29 mouse cellular contexts compared by ENCODE assay signal in the genomic region with DNA sequence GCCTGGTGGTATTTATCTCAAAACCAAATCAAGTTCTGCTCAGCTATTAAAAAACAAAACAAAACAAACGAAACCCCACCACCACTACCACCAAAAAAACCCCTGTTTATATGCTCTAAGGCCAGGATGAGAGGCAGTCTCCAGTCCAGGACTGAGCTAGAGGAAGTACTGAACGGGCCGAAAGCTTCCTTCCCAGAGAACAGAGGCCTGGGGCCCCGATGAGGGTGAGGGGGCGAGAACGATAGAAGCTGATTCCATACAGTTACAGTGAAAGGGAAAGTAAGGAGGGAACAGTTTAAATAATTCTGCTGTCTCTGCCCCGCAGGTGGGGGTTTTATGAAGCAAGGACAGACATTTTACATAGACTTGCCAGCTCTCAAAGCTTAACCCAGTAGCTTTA. TPM values are rescaled to one million over a fixed set of nuclear protein-coding genes. Genes with fewer than 3 reads are reported as not detected.
"Had no signal": no experiment of that assay in that cellular context is flagged by ENCODE, and none has a peak within 500 bp of the region (broad histone marks: within the 10 kb centered on the region; RNA-seq: fewer than 3 reads in every experiment).

No protein-coding gene starts in this region.

- H3K9me3 ChIP-seq: forebrain, embryonic 15.5 days; hindbrain, embryonic 10.5 days; hindbrain, embryonic 12.5 days; limb, embryonic 13.5 days; liver, embryonic 13.5 days had no signal

- ATAC-seq: forebrain, embryonic 15.5 days; forebrain, postnatal 0 days; hindbrain, embryonic 16.5 days; inflammation-experienced regulatory T-cells, adult 6 months; intestine, postnatal 0 days had no signal

- H3K27me3 ChIP-seq: forebrain, embryonic 15.5 days; heart, embryonic 12.5 days; hindbrain, embryonic 12.5 days; limb, embryonic 13.5 days; liver, embryonic 13.5 days had no signal

- H3K36me3 ChIP-seq: forebrain, embryonic 15.5 days; heart, embryonic 12.5 days; hindbrain, embryonic 10.5 days; hindbrain, embryonic 12.5 days; limb, embryonic 13.5 days; liver, embryonic 13.5 days had no signal

- H3K9ac ChIP-seq: forebrain, embryonic 15.5 days; forebrain, postnatal 0 days; heart, embryonic 12.5 days; hindbrain, embryonic 12.5 days; hindbrain, embryonic 14.5 days; limb, embryonic 13.5 days; liver, embryonic 13.5 days had no signal

- DNase-seq: forebrain, postnatal 0 days; gastrocnemius, postnatal 14 days; gastrocnemius, postnatal 36 days; heart, adult 11 months; heart, adult 2 months; heart, postnatal 10 days; kidney, adult 18-20 months; kidney, adult 9 months; kidney, postnatal 10 days; kidney, postnatal 25 days; kidney, postnatal 4 days; liver; liver, embryonic 13.5 days had no signal

- H3K4me1 ChIP-seq: forebrain, embryonic 15.5 days; hindbrain, embryonic 10.5 days; hindbrain, embryonic 12.5 days; liver, embryonic 13.5 days had no signal

- H3K27ac ChIP-seq: forebrain, embryonic 15.5 days; heart, adult 2 months; hindbrain, embryonic 10.5 days; hindbrain, embryonic 12.5 days; hindbrain, embryonic 14.5 days; layer of hippocampus, adult 2 months; left cerebral cortex, adult 2 months; limb, embryonic 13.5 days; liver, embryonic 13.5 days had no signal

- H3K4me3 ChIP-seq: forebrain, embryonic 15.5 days; heart, adult 2 months; heart, embryonic 12.5 days; hindbrain, embryonic 10.5 days; hindbrain, embryonic 12.5 days; layer of hippocampus, adult 2 months; left cerebral cortex, adult 2 months; limb, embryonic 13.5 days; liver, embryonic 13.5 days had no signal

- H3K4me2 ChIP-seq: forebrain, embryonic 15.5 days; heart, embryonic 12.5 days; hindbrain, embryonic 12.5 days; hindbrain, embryonic 14.5 days; limb, embryonic 13.5 days; liver, embryonic 11.5 days; liver, embryonic 13.5 days had no signal

RNA-seq across cellular contexts. Expression of gene Fank1, which starts 52.9 kb away (rescaled TPM):
- total RNA-seq: gastrocnemius, adult 18-20 months; gastrocnemius, adult 8-10 months; gastrocnemius, postnatal 36 days; heart, adult 2 months; heart, postnatal 10 days; heart, postnatal 25 days had no signal
- polyA plus RNA-seq: heart, embryonic 12.5 days; heart, embryonic 14.5 days; inflammation-experienced regulatory T-cells, adult 6 months; liver, embryonic 11.5 days; liver, embryonic 13.5 days had no signal
